In the genomic region with DNA sequence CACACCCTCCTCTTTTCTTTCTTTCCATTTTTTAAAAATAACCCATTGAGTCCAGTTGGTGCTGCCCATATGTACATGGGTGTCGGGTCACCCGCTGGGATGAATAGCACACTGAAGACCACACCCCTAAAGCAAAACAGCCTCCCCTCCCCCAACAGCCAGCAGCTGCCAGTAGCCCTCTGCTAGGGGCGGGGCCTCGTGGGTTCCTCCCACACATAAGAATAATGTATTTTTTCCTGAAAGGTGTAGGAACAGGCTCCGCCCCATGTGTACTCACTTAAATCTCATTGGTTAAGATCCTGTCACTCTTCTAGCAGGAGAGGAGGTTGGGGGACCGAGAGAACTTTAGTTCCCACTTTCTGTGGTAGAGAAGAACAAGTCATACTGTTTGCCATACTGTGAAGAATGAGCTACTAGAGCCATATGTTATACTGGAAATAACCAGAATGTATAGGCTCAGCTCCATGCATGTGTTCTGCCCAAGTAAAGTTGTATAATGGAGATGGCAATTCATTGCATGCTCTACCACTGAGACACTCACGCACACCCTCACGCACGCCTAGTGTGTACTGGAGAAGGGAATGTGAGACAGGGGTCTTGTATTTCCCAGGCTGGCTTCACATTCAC, we compare ENCODE assay signal across 16 mouse cellular contexts.
DNase-seq lines count a peak whose midpoint lies in the region; ATAC-seq lines count a peak whose summit lies in the region.
"Had no signal": no experiment of that assay in that cellular context is flagged by ENCODE, and none has a peak within 500 bp of the region (broad histone marks: within the 10 kb centered on the region; RNA-seq: fewer than 3 reads in every experiment).

No protein-coding gene starts in this region.

- intact Hi-C loops in heart, postnatal 10 days (cut with DNase I), result no loop called here

- no peaks in the 10 kb centered on the region for H3K9me3 ChIP-seq in embryonic facial prominence, embryonic 10.5 days
- no peaks in the 10 kb centered on the region for H3K9me3 ChIP-seq in limb, embryonic 15.5 days
- H3K9me3 ChIP-seq: forebrain, embryonic 10.5 days had no signal

- H3K36me3 ChIP-seq in embryonic facial prominence, embryonic 10.5 days (replicated peaks), result no peaks in the 10 kb centered on the region
- no peaks in the 10 kb centered on the region for H3K36me3 ChIP-seq in limb, embryonic 15.5 days
- H3K36me3 ChIP-seq: forebrain, embryonic 10.5 days had no signal

- WGBS in embryonic facial prominence, embryonic 10.5 days, result 87% methylated on average over 9 of the region's 9 CpGs
- 82% methylated on average over 9 of the region's 9 CpGs for WGBS in limb, embryonic 15.5 days

- H3K4me3 ChIP-seq in embryonic facial prominence, embryonic 10.5 days, result no peak overlapping the region
- no peak overlapping the region for H3K4me3 ChIP-seq in limb, embryonic 15.5 days
- H3K4me3 ChIP-seq: forebrain, embryonic 10.5 days; heart, adult 2 months; myocyte had no signal

- peak; percentile 61 for DNase-seq in heart, adult 11 months
- DNase-seq in heart, postnatal 10 days, result no peak
- peak; percentile 10 for DNase-seq in 416B (ENCODE audit: low read depth)
- DNase-seq in embryonic facial prominence, embryonic 10.5 days (ENCODE audit: low spot score), result no peak
- no peak for DNase-seq in retina, embryonic 14.5 days (ENCODE audit: low spot score)
- no peak for DNase-seq in embryo, embryonic 10 days (ENCODE audit: low spot score)
- DNase-seq: cerebellum, adult 18-20 months; embryo, embryonic 11 days; heart, adult 2 months; kidney, postnatal 25 days; left cerebral cortex, postnatal 4 days had no signal

- no peak for ATAC-seq in limb, embryonic 15.5 days (ENCODE audit: insufficient number of reproducible peaks, low FRiP score, low TSS enrichment, low read depth)
- ATAC-seq in megakaryocyte, adult 5-6 weeks (ENCODE audit: poor library complexity, severe bottlenecking), result no peak
- ATAC-seq: intestine, postnatal 0 days had no signal

- H3K4me1 ChIP-seq in embryonic facial prominence, embryonic 10.5 days, result peaks cover 52% of the 10 kb centered on the region
- H3K4me1 ChIP-seq in limb, embryonic 15.5 days, result peaks cover 39% of the 10 kb centered on the region

- peak overlapping the region; percentile 46; the same call in 1 of the 2 replicates for H3K27ac ChIP-seq in embryonic facial prominence, embryonic 10.5 days (replicated peaks)
- peak overlapping the region; percentile 33; the same call in 1 of the 2 replicates for H3K27ac ChIP-seq in limb, embryonic 15.5 days
- H3K27ac ChIP-seq: forebrain, embryonic 10.5 days; heart, adult 2 months had no signal

- H3K4me2 ChIP-seq in limb, embryonic 15.5 days, result no peak overlapping the region

- H3K9ac ChIP-seq in limb, embryonic 15.5 days, result no peak overlapping the region

- H3K27me3 ChIP-seq in embryonic facial prominence, embryonic 10.5 days (replicated peaks; ENCODE audit: low read depth, poor library complexity, severe bottlenecking), result no peaks in the 10 kb centered on the region
- no peaks in the 10 kb centered on the region for H3K27me3 ChIP-seq in limb, embryonic 15.5 days

Comparison
In these comparisons a context has a peak if more than half of its experiments do, and no peak if none do; other contexts are left out.
1. DNase-seq: peak in heart, adult 11 months (single experiment) and 416B (single experiment); none in heart, postnatal 10 days (0 of 2), embryonic facial prominence, embryonic 10.5 days (single experiment), retina, embryonic 14.5 days (single experiment) and embryo, embryonic 10 days (single experiment).